Mouse (Mus musculus) liver, embryonic 16.5 days (tissue): Measurements from ENCODE around the gene Cyb5d1. TPM values are rescaled to one million over a fixed set of nuclear protein-coding genes. Genes with fewer than 3 reads are reported as not detected.

Experiments
- ATAC-seq: fragments of 200-750 bp; cut with Nextera tagmentation; 2 replicates; pipeline ENCODE4 v1.8.0; 2017; ENCODE audit warnings: low read depth, mild to moderate bottlenecking, moderate number of reproducible peaks, moderate library complexity
- H3K27ac ChIP-seq: fragments of 300-500 bp; sonication (generic); 2 replicates; pipeline ENCODE4 v1.5.1; 2014; ENCODE audit warnings: mild to moderate bottlenecking, low read length
- H3K27me3 ChIP-seq: fragments of 300-500 bp; sonication (generic); 2 replicates; pipeline ENCODE4 v1.6.1; 2014; ENCODE audit warnings: low read depth, low read length, mixed read lengths; ENCODE audit not compliant: control insufficient read depth, insufficient read depth
- H3K36me3 ChIP-seq: fragments of 300-500 bp; sonication (generic); 2 replicates; pipeline ENCODE4 v1.6.1; 2014; ENCODE audit warnings: mild to moderate bottlenecking; ENCODE audit not compliant: control insufficient read depth, insufficient read depth
- H3K4me1 ChIP-seq: fragments of 300-500 bp; sonication (generic); 2 replicates; pipeline ENCODE4 v1.6.1; 2014; ENCODE audit warnings: low read depth, low read length, mixed read lengths; ENCODE audit not compliant: control insufficient read depth
- H3K4me2 ChIP-seq: fragments of 300-500 bp; sonication (generic); 2 replicates; pipeline ENCODE4 v1.6.1; 2014; ENCODE audit warnings: low read depth, low read length, mixed read lengths
- H3K4me3 ChIP-seq: fragments of 300-500 bp; sonication (generic); 2 replicates; pipeline ENCODE4 v1.5.1; 2014; ENCODE audit warnings: low read depth, mild to moderate bottlenecking, low read length
- H3K9ac ChIP-seq: fragments of 300-500 bp; sonication (generic); 2 replicates; pipeline ENCODE4 v1.6.1; 2014; ENCODE audit warnings: low read depth, low read length
- H3K9me3 ChIP-seq: fragments of 300-500 bp; sonication (generic); replicated peaks from 2 replicates; pipeline ENCODE4 v1.6.1; 2016; ENCODE audit warnings: low read length; ENCODE audit not compliant: control insufficient read depth
- WGBS: fragments of 180-500 bp; shearing (Covaris S2); extraction: QIAGEN DNeasy Blood & Tissue Kit; methylation state at CpG from one replicate; pipeline ENCODE4 v1.1.7; 2014; ENCODE audit not compliant: insufficient replicate concordance; 5-methylcytosine and 5-hydroxymethylcytosine counted together
- polyA plus RNA-seq: library from polyadenylated mRNA; unstranded; fragments of >200 nt; fragmentation: Nextera tagmentation; extraction: Ambion mirVana; gene quantifications from 2 replicates; pipeline ENCODE4 v1.2.1, GENCODE M21; 2015

The Cyb5d1 gene
- polyA plus RNA-seq, 1 experiment from 2014 or later: 9.9 TPM

DNA sequence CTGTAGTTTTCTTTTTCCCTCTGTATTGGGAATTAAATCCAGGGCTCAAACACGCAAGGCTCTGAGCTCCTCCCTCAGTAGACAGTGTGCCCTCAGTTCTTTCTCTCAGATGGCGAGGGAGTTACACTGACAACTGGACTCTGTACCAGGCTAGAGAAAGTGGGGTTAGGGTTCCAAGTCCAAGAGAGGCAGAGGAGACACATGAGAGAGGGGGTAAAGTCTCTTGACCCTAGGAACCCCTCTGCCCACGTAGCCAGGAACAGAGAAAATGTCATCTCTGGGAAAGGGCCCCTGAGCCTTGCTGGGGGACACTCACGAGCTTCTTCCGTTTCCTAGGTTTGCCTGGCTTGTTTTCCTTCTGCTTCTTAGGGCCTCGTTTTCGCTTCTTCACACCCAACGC, 31.1 kb downstream of the Cyb5d1 start:
- peaks cover 34% of the 10 kb centered on the region for H3K27me3 ChIP-seq
- peak overlapping the region; percentile 10; the same call in 1 of the 2 replicates for H3K4me2 ChIP-seq
- WGBS: 49% methylated on average over 8 of the region's 8 CpGs
- peak overlapping the region; percentile 14 for H3K4me3 ChIP-seq
- ATAC-seq: peak; percentile 55
- no peaks in the 10 kb centered on the region for H3K9me3 ChIP-seq
- H3K4me1 ChIP-seq: peaks cover 30% of the 10 kb centered on the region
- peak overlapping the region; percentile 59 for H3K27ac ChIP-seq
- no peaks in the 10 kb centered on the region for H3K36me3 ChIP-seq
- no peak overlapping the region for H3K9ac ChIP-seq

DNA sequence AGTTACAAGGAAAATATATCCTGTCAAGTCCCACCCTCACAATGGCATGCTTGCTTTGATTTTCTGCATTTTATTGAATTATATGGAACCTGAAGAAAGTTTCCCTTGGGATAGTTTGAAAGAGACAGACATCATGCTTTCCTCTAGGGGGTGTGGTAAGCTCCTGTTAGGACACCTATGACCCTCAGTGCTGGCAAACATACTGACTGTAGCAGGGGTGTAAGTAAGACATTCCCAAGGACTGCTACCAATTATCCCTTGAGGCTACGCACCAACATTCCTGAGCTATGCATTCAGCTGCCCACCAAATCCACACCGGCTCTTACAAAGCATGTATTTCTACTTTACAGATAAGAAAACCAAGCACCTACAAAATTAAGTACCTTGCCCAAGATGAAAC, 33.0 kb downstream of the Cyb5d1 start:
- peaks cover 17% of the 10 kb centered on the region for H3K27me3 ChIP-seq
- ATAC-seq: no peak
- no peaks in the 10 kb centered on the region for H3K9me3 ChIP-seq
- peaks cover 21% of the 10 kb centered on the region for H3K4me1 ChIP-seq
- no peak overlapping the region for H3K27ac ChIP-seq
- 88% methylated on average over 2 of the region's 2 CpGs for WGBS
- no peak overlapping the region for H3K4me3 ChIP-seq
- H3K4me2 ChIP-seq: no peak overlapping the region
- H3K36me3 ChIP-seq: no peaks in the 10 kb centered on the region
- H3K9ac ChIP-seq: no peak overlapping the region

DNA sequence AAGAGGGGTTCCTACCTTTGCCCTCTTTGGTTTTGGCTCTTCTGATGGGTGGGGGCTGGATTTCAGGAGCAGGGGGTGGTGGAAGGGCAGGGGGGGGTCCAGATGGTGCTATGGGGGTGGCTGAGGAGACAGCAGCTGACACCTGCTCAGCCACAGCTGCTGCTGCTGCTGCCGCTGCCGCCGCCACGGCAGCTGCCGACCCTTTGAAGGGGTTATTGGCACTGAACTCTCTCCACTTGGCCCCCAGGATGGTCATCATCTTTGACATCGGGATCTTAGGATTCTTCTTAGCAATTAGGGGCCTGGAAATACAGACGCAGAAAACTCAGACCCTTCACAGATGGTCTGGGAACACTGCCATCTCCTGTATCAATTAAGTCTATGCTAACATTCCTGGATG, 33.4 kb downstream of the Cyb5d1 start:
- H3K36me3 ChIP-seq: no peaks in the 10 kb centered on the region
- 82% methylated on average over 7 of the region's 7 CpGs for WGBS
- no peak for ATAC-seq

DNA sequence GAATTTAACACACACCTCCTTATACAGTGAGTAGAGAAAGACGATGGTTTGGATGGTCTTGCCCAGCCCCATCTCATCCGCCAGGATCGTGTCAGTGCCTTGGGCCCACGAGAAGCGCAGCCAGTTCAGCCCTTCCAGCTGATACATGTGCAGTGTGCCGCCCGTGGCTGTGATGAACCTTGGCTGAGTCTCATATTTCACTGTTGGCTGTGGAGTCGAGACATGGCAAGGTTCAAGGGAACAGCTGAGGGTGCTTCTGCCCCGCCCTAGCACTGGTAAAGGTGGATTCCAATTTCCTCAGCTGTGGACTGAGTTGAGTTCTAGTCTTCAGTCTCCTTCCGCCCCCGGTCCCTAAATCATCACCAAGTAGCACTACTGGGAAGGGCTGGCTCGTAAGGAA, 37.7 kb downstream of the Cyb5d1 start:
- H3K27me3 ChIP-seq: no peaks in the 10 kb centered on the region
- H3K4me2 ChIP-seq: no peak overlapping the region
- H3K9me3 ChIP-seq: no peaks in the 10 kb centered on the region
- no peak for ATAC-seq
- no peak overlapping the region for H3K27ac ChIP-seq
- 76% methylated on average over 12 of the region's 12 CpGs for WGBS
- 0 out of 2 replicates have a peak, but pooled peaks cover 3% of the 10 kb centered on the region for H3K36me3 ChIP-seq
- no peaks in the 10 kb centered on the region for H3K4me1 ChIP-seq
- no peak overlapping the region for H3K9ac ChIP-seq
- H3K4me3 ChIP-seq: no peak overlapping the region

More for the DNA sequence above, 33.4 kb downstream of the Cyb5d1 start:
- Histone ChIP-seq H3K4me2 (no peak overlapping the region), H3K27me3 (peaks cover 12% of the 10 kb centered on the region), H3K9ac (no peak overlapping the region), H3K4me1 (peaks cover 17% of the 10 kb centered on the region), H3K27ac (no peak overlapping the region), H3K4me3 (no peak overlapping the region), H3K9me3 (no peaks in the 10 kb centered on the region)

DNA sequence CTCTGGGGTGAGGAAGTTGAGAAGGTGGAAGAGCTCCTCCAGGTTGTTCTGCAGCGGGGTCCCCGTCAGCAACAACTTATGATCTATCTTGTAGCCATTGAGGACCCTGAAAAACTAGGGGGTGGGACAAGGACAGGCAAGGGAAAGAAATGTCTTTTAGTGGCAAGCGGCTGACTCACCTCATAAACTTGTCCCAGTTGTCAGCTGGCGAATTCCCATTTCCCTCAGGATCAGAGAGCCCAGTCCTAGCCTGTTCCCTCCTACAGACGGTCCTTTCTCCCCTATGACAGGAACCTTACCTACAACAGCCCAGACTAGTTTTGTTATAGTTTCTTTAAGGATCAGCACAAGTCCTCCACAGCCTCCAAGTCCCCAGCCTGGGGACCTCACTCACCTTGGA, 38.9 kb downstream of the Cyb5d1 start:
- Histone ChIP-seq H3K4me1 (no peaks in the 10 kb centered on the region), H3K27me3 (no peaks in the 10 kb centered on the region), H3K4me2 (no peak overlapping the region), H3K9ac (no peak overlapping the region), H3K9me3 (no peaks in the 10 kb centered on the region), H3K36me3 (0 out of 2 replicates have a peak, but pooled peaks cover 3% of the 10 kb centered on the region), H3K4me3 (no peak overlapping the region), H3K27ac (no peak overlapping the region)
- 78% methylated on average over 5 of the region's 5 CpGs for WGBS
- ATAC-seq: no peak

DNA sequence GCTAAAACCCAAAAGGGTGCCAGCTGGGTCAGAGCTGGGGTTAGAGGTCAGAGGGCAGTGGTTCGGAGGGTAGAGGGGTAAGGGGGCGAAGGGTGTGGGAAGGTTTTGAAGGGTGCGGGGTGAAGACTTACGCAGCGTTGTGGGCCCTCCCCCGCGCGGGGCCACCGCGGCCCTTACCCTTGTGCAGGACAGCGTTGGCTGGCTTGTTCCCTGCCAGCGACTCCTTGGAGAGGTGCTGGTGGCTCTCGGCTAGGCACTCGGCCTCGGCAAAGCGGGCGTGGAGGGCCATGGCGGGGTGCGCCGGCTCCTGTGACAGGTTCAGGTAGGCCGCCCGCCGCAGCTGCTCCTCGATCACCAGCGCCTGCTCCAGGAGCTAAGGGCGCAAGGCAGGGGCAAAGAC, 49.0 kb downstream of the Cyb5d1 start:
- Histone ChIP-seq H3K4me1 (no peaks in the 10 kb centered on the region), H3K4me3 (no peak overlapping the region), H3K36me3 (no peaks in the 10 kb centered on the region; the same call in 1 of the 2 replicates), H3K27me3 (peaks cover under 1% of the 10 kb centered on the region), H3K9ac (no peak overlapping the region), H3K27ac (no peak overlapping the region), H3K9me3 (no peaks in the 10 kb centered on the region), H3K4me2 (no peak overlapping the region)
- no peak for ATAC-seq
- WGBS: 83% methylated on average over 26 of the region's 26 CpGs

Other genes with a start within 250 kb of the Cyb5d1 start
- not detected in 2 replicates for gene Alox12b, start 238.6 kb downstream of the Cyb5d1 start, polyA plus RNA-seq
- 0.08 TPM in 1 of 2 replicates, not detected in the other for gene Alox8, start 197.8 kb downstream of the Cyb5d1 start, polyA plus RNA-seq
- not detected in 2 replicates for gene Gucy2e, start 158.6 kb downstream of the Cyb5d1 start, polyA plus RNA-seq
- gene Cntrob, start 71.9 kb downstream of the Cyb5d1 start, polyA plus RNA-seq: 6.0 and 7.2 TPM in 2 replicates
- gene Trappc1, start 71.7 kb downstream of the Cyb5d1 start, polyA plus RNA-seq: 69.3 and 75.8 TPM in 2 replicates
- gene Kcnab3, start 69.4 kb downstream of the Cyb5d1 start, polyA plus RNA-seq: 0.05 and 0.12 TPM in 2 replicates
- 0.62 and 0.74 TPM in 2 replicates for gene Rnf227, start 55.2 kb downstream of the Cyb5d1 start, polyA plus RNA-seq
- gene Chd3, start 26.2 kb downstream of the Cyb5d1 start, polyA plus RNA-seq: 5.0 and 5.7 TPM in 2 replicates
- 73.4 and 76.8 TPM in 2 replicates for gene Naa38, start 144 bp downstream of the Cyb5d1 start, polyA plus RNA-seq
- gene Tmem88, start 2.6 kb upstream of the Cyb5d1 start, polyA plus RNA-seq: 7.1 and 7.8 TPM in 2 replicates
- 4.1 and 4.3 TPM in 2 replicates for gene Kdm6b, start 18.0 kb upstream of the Cyb5d1 start, polyA plus RNA-seq
- gene Dnah2, start 153.5 kb upstream of the Cyb5d1 start, polyA plus RNA-seq: 0.07 and 0.09 TPM in 2 replicates
- 0.27 and 0.39 TPM in 2 replicates for gene Efnb3, start 164.6 kb upstream of the Cyb5d1 start, polyA plus RNA-seq
- 14.6 and 15.5 TPM in 2 replicates for gene Wrap53, start 184.6 kb upstream of the Cyb5d1 start, polyA plus RNA-seq
- gene Trp53, start 184.7 kb upstream of the Cyb5d1 start, polyA plus RNA-seq: 55.5 and 55.8 TPM in 2 replicates
- gene Atp1b2, start 210.3 kb upstream of the Cyb5d1 start, polyA plus RNA-seq: 11.2 and 12.6 TPM in 2 replicates
- 26.2 and 27.9 TPM in 2 replicates for gene Shbg, start 222.3 kb upstream of the Cyb5d1 start, polyA plus RNA-seq
- gene Sat2, start 226.4 kb upstream of the Cyb5d1 start, polyA plus RNA-seq: 10.4 and 11.5 TPM in 2 replicates
- 7.0 and 8.1 TPM in 2 replicates for gene Fxr2, start 237.4 kb upstream of the Cyb5d1 start, polyA plus RNA-seq